Mouse (Mus musculus): Measurements from ENCODE around the gene Gm13030. TPM values are rescaled to one million over a fixed set of nuclear protein-coding genes. Genes with fewer than 3 reads are reported as not detected.
A peak's percentile ranks its signal among the peaks of the same experiment; 100 is the strongest.

The Gm13030 gene
- polyA plus RNA-seq (2012; rRNA removed) = not detected in 2 replicates

DNA sequence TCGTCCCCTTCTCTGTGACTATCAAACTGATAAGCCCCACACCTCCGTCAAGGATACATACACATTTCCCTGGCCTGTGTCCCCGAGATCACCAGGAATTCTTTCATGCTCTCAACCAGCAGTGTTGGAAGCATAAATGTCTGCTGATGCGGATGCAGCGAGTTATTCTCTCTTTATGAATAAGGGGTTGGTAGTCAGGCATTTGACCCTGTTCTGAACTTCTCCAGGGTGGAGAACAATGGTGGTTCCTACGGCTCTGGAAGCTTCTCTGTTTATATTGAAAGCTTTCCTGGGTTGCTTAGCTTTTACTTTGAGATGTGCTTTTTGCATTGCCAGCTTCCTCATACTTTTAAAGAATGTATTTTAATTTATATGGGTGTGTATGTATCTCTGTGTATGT, at the start of gene Gm13030:
Gene Gm13030, minus strand, starts transcription at position 101 of the 400 bp plus-strand sequence.
- TF ChIP-seq POLR2A (IDR thresholded peaks at IDR 0.05; ENCODE audit: borderline replicate concordance, insufficient read depth, low read length) = no peak
- no peak for TF ChIP-seq CTCF (IDR thresholded peaks at IDR 0.05; ENCODE audit: borderline replicate concordance, insufficient read depth, low read depth, low read length)

DNA sequence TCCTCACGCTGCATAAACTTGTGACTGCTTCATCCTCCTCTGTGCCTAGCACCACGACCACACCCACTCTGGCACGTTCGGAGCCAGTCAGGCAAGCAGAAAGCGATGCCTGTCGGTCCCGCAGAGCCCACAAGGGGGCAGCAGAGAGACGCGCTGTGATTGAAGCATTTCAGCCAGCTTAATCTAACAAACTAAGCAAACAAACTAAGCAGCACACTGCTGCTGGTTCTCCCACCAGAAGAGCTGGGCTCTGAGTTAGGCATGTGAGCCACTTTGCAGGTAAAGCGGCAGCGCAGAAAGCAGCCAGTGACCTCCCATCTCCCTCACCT, 48.3 kb upstream of the Gm13030 start:
- Histone ChIP-seq H3K27me3 (ENCODE audit: control insufficient read depth, insufficient read depth, low read length) (no peaks in the 10 kb centered on the region), H3K27ac (ENCODE audit: insufficient read depth, low read length) (no peak overlapping the region), H3K4me3 (replicated peaks; ENCODE audit: insufficient read depth, low read depth, low read length) (no peak overlapping the region), H3K4me1 (ENCODE audit: control insufficient read depth, insufficient read depth, low read length) (no peaks in the 10 kb centered on the region)
- 3% methylated on average over 11 of the region's 11 CpGs for WGBS
- DNase-seq = peak; percentile 83 to 93
- peak; percentile 99 for TF ChIP-seq CTCF (IDR thresholded peaks at IDR 0.05; ENCODE audit: borderline replicate concordance, insufficient read depth, low read depth, low read length)
- no peak for TF ChIP-seq POLR2A (IDR thresholded peaks at IDR 0.05; ENCODE audit: borderline replicate concordance, insufficient read depth, low read length)

More for the DNA sequence above, at the start of gene Gm13030:
- Histone ChIP-seq H3K4me3 (replicated peaks; ENCODE audit: insufficient read depth, low read depth, low read length) (no peak within 1 kb of the TSS), H3K4me1 (ENCODE audit: control insufficient read depth, insufficient read depth, low read length) (no peaks in the 10 kb centered on the region), H3K27me3 (ENCODE audit: control insufficient read depth, insufficient read depth, low read length) (no peaks in the 10 kb centered on the region), H3K27ac (ENCODE audit: insufficient read depth, low read length) (no peak within 1 kb of the TSS)
- no peak for DNase-seq
- 77% methylated on average over 6 of the region's 6 CpGs for WGBS

DNA sequence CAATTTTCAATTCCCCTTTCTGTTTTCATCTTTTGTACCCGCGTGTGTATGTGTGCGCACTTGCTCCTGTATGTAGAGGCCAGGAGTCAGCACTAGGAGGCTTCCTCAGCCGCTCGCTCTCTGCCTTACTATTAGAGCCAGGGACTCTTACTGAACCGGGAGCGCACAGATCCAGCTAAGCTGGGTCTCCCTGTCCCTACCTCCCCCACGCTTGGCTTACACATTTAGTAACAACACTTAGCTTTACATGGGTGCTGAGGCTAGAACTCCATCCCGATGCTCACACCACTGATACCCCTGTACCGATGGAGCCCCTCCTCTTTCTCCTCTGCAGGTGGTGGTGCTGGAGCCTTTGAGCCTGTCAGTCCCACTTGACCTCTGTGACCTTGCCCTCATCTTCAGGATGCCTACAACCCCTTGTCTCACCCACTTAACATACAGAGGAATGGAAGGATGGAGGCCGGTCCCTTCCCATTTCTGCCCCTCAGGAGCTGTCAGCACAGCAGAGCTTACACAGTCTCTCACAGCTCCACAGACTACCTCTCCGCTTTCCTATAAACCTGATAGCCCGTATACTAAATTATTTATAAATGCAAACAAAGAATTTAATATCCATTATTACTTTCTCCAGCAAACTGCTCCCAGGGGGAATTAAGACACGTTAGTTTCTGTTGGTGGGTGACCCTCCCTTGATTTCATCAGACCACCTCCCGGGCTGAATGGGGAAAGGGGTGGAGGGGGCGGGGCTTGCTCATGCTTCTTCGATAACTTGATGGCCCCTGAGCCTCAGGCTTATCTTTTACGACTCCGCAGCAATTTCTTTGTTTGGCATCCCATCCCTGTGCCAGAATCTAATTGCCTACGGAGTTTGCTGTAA, 47.7 kb upstream of the Gm13030 start:
- WGBS = 38% methylated on average over 20 of the region's 20 CpGs
- TF ChIP-seq CTCF (IDR thresholded peaks at IDR 0.05; ENCODE audit: borderline replicate concordance, insufficient read depth, low read depth, low read length) = no peak
- TF ChIP-seq POLR2A (IDR thresholded peaks at IDR 0.05; ENCODE audit: borderline replicate concordance, insufficient read depth, low read length) = no peak

DNA sequence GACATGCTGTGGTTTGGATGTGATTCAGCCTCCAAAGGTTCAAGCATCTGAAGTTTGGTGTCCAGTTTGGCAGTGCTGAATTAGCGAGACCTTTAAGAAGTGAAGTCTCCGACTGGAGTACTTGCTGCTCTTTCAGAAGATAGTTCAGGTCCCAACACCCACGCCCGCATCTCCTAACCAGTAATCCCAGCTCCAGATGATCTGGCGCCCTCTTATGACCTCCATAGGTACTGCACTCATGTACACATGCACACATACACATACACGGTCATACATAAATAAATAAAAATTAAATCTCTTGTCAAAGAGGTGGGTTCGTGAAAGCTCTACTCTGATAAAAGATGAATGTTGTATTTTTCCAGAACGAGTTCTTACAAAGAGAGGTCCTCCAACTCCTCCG, 43.5 kb upstream of the Gm13030 start:
- 85% methylated on average over 9 of the region's 9 CpGs for WGBS
- H3K4me3 ChIP-seq (replicated peaks; ENCODE audit: insufficient read depth, low read depth, low read length) = no peak overlapping the region
- TF ChIP-seq POLR2A (IDR thresholded peaks at IDR 0.05; ENCODE audit: borderline replicate concordance, insufficient read depth, low read length) (no peak), CTCF (IDR thresholded peaks at IDR 0.05; ENCODE audit: borderline replicate concordance, insufficient read depth, low read depth, low read length) (no peak)

More for the DNA sequence above, 47.7 kb upstream of the Gm13030 start:
- Histone ChIP-seq H3K27me3 (ENCODE audit: control insufficient read depth, insufficient read depth, low read length) (no peaks in the 10 kb centered on the region), H3K27ac (ENCODE audit: insufficient read depth, low read length) (no peak overlapping the region), H3K4me1 (ENCODE audit: control insufficient read depth, insufficient read depth, low read length) (no peaks in the 10 kb centered on the region), H3K4me3 (replicated peaks; ENCODE audit: insufficient read depth, low read depth, low read length) (no peak overlapping the region)
- no peak for DNase-seq

DNA sequence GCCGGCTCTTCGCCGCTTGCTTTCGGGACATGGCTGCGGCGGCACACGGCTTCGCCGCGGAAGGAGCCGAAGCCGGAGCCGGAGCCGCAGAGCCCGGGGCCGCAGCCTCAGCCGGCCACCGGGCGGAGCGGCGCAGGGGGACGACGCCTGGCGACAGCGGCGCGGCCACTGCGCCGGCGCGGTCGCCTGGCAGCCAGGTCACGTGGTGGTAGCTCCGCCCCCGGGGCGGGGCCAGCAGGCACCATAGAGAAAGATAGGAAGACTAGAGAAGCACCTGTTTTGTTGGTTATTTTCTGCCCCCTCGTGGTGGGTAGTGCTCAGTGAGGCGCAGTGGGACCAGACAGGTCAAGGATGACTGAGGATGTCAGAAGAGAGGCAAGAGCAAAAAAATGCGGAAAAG, 40.0 kb upstream of the Gm13030 start, which contains the start of gene Otud3:
Gene Otud3, minus strand, starts transcription at position 149 of the 400 bp plus-strand sequence.
- TF ChIP-seq CTCF (IDR thresholded peaks at IDR 0.05; ENCODE audit: borderline replicate concordance, insufficient read depth, low read depth, low read length) (peak; percentile 81), POLR2A (IDR thresholded peaks at IDR 0.05; ENCODE audit: borderline replicate concordance, insufficient read depth, low read length) (peak; percentile 83)

More for the DNA sequence above, 43.5 kb upstream of the Gm13030 start:
- Histone ChIP-seq H3K27ac (ENCODE audit: insufficient read depth, low read length) (no peak overlapping the region), H3K4me1 (ENCODE audit: control insufficient read depth, insufficient read depth, low read length) (0 out of 2 replicates have a peak, but pooled peaks cover 2% of the 10 kb centered on the region), H3K27me3 (ENCODE audit: control insufficient read depth, insufficient read depth, low read length) (no peaks in the 10 kb centered on the region)
- DNase-seq = no peak

DNA sequence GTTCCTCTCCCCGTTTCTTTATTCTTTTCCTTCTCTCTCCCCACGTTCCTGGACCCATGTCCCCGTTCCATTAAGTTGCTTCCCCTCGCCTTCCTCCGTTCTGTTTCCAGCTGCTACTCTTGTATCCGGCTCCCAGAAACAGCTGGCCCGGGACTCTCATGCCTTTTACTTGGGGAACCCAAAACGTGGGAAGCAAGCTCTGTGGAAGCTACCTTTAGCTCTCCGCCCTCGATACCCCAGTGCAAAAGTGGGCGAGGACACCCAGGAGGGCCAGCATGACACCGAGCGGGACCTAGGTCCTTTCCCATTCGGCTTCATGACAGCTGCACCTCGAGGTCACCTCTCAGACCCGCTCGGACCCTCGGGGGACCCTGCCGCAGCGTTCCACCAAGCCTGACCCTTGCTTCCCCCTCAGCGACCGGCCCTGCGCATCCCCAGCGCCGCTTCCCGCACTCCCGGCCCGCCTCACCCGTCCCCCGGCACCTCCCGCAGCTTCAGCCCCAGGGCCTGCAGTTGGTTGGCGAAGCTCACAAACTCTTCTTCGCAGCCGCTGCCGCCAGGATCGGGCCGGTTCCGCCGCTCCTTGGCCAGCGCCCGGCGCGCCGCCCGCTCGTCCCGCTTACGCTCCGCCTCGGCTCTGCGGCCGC, 39.5 kb upstream of the Gm13030 start:
- 1% methylated on average over 51 of the region's 52 CpGs for WGBS
- H3K4me1 ChIP-seq (ENCODE audit: control insufficient read depth, insufficient read depth, low read length) = peaks cover 10% of the 10 kb centered on the region; the same call in 1 of the 2 replicates
- peak overlapping the region; percentile 74 for H3K4me3 ChIP-seq (replicated peaks; ENCODE audit: insufficient read depth, low read depth, low read length)
- H3K27me3 ChIP-seq (ENCODE audit: control insufficient read depth, insufficient read depth, low read length) = no peaks in the 10 kb centered on the region
- DNase-seq = no peak
- TF ChIP-seq POLR2A (IDR thresholded peaks at IDR 0.05; ENCODE audit: borderline replicate concordance, insufficient read depth, low read length) (no peak), CTCF (IDR thresholded peaks at IDR 0.05; ENCODE audit: borderline replicate concordance, insufficient read depth, low read depth, low read length) (no peak)
- H3K27ac ChIP-seq (ENCODE audit: insufficient read depth, low read length) = peak overlapping the region; percentile 32; the same call in 1 of the 2 replicates

More for the DNA sequence above, 40.0 kb upstream of the Gm13030 start, which contains the start of gene Otud3:
- Histone ChIP-seq H3K27me3 (ENCODE audit: control insufficient read depth, insufficient read depth, low read length) (no peaks in the 10 kb centered on the region), H3K4me3 (replicated peaks; ENCODE audit: insufficient read depth, low read depth, low read length) (peak within 1 kb of the TSS; percentile 74), H3K27ac (ENCODE audit: insufficient read depth, low read length) (peak within 1 kb of the TSS; percentile 32; the same call in 1 of the 2 replicates), H3K4me1 (ENCODE audit: control insufficient read depth, insufficient read depth, low read length) (peaks cover 10% of the 10 kb centered on the region; the same call in 1 of the 2 replicates)
- under 1% methylated on average over 39 of the region's 39 CpGs for WGBS
- DNase-seq = peak; percentile 97

DNA sequence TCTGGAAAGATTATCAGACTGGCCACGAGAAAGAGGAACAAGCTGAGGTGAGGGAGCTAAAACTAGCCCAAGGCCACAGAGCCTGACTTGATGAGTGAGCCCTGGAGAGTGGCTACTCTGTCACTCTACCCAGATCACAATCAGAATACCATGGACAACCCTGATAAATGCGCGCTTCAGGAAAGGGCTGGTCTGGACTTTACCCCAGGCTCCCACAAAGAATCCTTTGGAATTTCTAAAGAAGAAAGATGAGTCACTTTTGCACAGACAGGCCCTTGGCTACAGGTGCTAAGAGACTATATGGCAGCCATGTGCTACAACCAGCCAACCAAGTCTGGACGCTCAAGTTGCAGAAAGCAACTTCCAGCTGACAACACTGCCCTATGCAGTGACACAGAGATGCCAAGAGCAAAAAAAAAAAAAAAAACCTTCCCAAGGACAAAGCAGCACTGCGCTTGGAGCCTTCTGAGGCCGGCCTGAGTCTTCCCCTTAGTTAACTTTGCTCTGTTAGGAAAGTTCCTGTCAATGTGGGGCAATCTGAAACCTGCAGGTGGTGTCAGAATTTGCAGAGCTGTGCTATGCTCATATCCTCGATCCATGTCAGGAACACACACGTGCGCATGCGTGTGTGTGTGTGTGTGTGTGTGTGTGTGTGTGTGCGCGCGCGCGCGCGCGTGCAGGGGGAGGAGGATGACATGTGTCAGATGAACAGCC, 32.0 kb upstream of the Gm13030 start:
- TF ChIP-seq POLR2A (IDR thresholded peaks at IDR 0.05; ENCODE audit: borderline replicate concordance, insufficient read depth, low read length) = no peak
- TF ChIP-seq CTCF (IDR thresholded peaks at IDR 0.05; ENCODE audit: borderline replicate concordance, insufficient read depth, low read depth, low read length) = no peak
- Histone ChIP-seq H3K27me3 (ENCODE audit: control insufficient read depth, insufficient read depth, low read length) (no peaks in the 10 kb centered on the region), H3K4me1 (ENCODE audit: control insufficient read depth, insufficient read depth, low read length) (peaks cover 3% of the 10 kb centered on the region; the same call in 1 of the 2 replicates), H3K4me3 (replicated peaks; ENCODE audit: insufficient read depth, low read depth, low read length) (no peak overlapping the region), H3K27ac (ENCODE audit: insufficient read depth, low read length) (no peak overlapping the region)
- 95% methylated on average over 18 of the region's 18 CpGs for WGBS
- no peak for DNase-seq
